Mouse (Mus musculus) brain, embryonic 14.5 days (tissue): ENCODE results near the gene Plk3.

Experiments used
- CTCF ChIP-seq: fragments of 200-500 bp; IDR thresholded peaks from 2 replicates; pipeline ENCODE4 v1.5.1; 2012; ENCODE audit warnings: inconsistent platforms, mild to moderate bottlenecking, moderate library complexity, borderline replicate concordance; ENCODE audit not compliant: insufficient read depth, insufficient read length; ENCODE audit errors: extremely low read depth
- POLR2A ChIP-seq: fragments of 200-500 bp; IDR thresholded peaks from 2 replicates; pipeline ENCODE4 v1.6.1; 2012; ENCODE audit warnings: mild to moderate bottlenecking, inconsistent platforms, borderline replicate concordance; ENCODE audit not compliant: poor library complexity, insufficient read depth, insufficient read length, severe bottlenecking; ENCODE audit errors: extremely low read depth

DNA sequence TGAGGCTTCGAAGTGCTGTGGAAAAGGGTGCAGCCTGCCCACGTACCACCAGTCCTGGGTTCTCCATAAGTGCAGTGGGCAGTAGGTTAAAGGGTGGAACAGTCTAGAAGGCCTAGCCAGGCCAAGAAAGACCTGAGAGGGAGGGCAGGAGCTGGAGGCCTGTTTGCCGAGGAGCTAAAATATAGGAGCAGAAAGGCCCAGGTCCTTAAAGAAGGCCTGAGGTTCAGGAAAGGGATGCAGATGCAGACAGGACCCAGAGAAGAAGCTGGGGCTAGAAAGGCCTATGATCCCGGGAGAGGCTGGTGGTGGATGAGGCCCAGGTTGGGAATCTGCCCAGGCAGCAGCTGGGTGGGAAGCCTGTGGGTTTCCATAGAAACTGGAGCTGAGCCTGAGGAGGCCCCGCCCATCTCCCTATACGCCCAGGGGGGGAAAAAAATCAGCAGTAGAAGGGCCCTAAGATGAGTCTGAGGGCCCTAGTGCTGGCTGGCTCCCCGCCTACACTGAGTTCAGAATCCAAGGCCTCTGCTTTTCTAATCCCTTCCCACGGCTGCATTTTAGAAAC is 8.3 kb downstream of the Plk3 start, which contains the start of gene Btbd19:
- TF ChIP-seq POLR2A (no peak), CTCF (no peak)
